Mouse (Mus musculus): ENCODE measurements at regions not wholly inside any gene's neighbourhood (a gene's known extent, or its start where the extent isn't known, plus 50 kb on each side); places are given as distances from the start of the nearest gene placed in this dataset.

DNA sequence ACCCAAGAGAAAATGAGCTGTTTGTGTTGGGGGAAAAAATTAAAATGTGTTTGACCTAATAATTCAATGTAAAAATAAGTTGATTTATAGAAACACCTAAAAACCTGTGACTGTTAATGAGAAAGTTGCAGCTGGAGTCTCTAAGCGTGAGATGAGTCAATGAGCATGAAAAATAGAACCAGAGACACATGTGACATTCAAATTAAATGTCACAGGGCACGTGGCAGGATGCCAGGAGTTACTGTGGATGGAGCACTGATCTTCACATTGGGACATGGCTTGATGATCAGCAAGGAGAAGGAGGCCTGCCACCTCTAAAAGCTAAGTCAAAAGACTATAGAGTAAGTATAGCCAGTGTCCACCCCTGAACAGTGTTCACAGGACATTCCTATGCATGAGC, 103.7 kb upstream of the Irs2 start:
- WGBS = 64% methylated on average over 2 of the region's 2 CpGs
- no peak overlapping the region for H3K4me2 ChIP-seq (replicated peaks)

DNA sequence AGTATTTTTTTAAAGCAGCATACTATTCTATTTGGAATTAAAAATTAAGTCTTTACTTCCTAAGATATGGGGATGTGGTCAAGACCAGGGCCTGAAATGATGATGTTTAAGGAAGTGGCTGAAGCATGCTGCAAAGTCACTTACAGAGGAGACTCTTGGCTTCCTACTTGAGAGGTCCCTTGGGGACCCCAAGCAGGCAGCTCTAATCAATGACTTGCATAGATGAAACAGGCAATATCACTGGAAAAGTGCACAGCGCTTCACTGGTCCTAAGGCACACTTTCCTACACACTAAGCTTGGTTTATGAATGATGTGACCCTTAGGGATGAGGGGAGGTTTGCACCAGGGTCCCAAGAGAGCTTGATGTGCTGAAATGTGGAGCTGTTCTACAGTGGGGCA, 99.2 kb upstream of the Irs2 start:
- H3K9me3 ChIP-seq = no peaks in the 10 kb centered on the region
- H3K4me3 ChIP-seq (replicated peaks) = no peak overlapping the region
- peaks cover 12% of the 10 kb centered on the region for H3K4me1 ChIP-seq (replicated peaks)
- no peaks in the 10 kb centered on the region for H3K27me3 ChIP-seq
- H3K27ac ChIP-seq = no peak overlapping the region
- no peak overlapping the region for H3K9ac ChIP-seq (replicated peaks)
- no peaks in the 10 kb centered on the region for H3K36me3 ChIP-seq
- WGBS = 97% methylated on average over 1 of the region's 1 CpGs
- no peak for ATAC-seq
- H3K4me2 ChIP-seq (replicated peaks) = no peak overlapping the region

More for the DNA sequence above, 103.7 kb upstream of the Irs2 start:
- Histone ChIP-seq H3K4me1 (replicated peaks) (peaks cover 5% of the 10 kb centered on the region; the same call in 1 of the 2 replicates), H3K9me3 (no peaks in the 10 kb centered on the region), H3K4me3 (replicated peaks) (no peak overlapping the region), H3K36me3 (no peaks in the 10 kb centered on the region), H3K9ac (replicated peaks) (no peak overlapping the region), H3K27ac (no peak overlapping the region), H3K27me3 (no peaks in the 10 kb centered on the region)
- no peak for ATAC-seq

DNA sequence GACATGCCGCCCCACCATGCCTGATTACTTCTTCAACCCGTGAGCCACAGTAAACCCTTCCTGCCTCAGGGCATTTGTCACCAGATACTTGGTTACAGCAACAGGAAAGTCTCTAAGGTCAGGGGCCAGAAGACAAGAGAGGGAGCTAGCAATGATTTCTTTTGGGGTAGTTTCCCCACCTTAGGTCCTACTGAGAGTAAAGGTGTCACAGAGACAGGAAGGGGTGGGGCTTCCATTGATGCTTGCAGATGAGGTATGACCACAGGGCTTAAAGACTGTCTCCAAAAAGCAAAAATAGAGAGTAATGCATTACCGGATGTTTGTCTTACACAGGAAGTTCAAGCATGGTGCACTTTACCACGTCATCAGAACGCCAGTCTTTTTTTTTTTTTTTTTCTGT, 98.8 kb upstream of the Irs2 start:
- Histone ChIP-seq H3K4me2 (replicated peaks) (no peak overlapping the region), H3K36me3 (no peaks in the 10 kb centered on the region), H3K9ac (replicated peaks) (no peak overlapping the region), H3K4me3 (replicated peaks) (no peak overlapping the region), H3K9me3 (no peaks in the 10 kb centered on the region), H3K27me3 (no peaks in the 10 kb centered on the region), H3K27ac (no peak overlapping the region), H3K4me1 (replicated peaks) (peaks cover 12% of the 10 kb centered on the region)
- 92% methylated on average over 5 of the region's 5 CpGs for WGBS
- no peak for ATAC-seq

DNA sequence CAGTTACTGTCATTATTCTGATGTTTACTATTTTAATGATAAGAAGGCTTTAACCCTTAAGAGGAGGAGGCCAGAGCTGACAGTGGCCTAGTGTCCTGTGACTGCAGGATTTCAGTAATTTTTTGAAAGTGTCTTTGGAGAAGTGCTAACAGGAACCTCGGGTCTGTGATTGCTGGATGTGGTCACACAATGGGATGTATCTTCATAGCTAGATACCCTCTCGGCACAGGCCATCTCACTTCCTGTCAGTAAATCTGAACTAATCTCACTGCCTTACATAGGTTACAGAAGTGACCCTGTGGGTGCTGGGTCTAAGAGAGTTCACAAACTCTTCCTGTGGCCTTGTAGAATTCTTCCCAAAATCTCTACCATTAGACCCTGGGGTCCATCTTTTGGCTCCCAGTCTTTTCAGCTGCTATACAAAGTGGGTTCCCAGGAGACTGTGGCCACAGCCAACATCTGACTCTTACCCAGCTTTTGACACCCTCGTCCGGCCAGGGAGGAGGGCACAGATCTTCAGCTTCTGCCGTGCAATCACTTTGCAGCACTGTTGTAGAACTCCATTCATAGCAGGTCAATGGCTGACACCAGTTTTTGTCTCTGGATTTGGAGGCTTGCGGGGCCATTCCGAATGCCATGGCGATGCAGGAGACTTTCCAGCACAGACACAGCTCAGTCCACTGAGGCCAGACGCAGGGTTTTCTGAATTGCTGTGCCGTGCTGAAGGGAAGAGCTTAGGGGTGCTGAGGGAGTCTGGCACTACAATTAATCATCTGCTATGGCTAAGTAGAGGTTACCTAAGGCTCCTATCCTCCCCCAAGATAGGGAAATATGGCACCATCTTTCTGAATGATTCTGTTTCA, 95.7 kb upstream of the Irs2 start:
- Histone ChIP-seq H3K4me3 (replicated peaks) (no peak overlapping the region), H3K27me3 (no peaks in the 10 kb centered on the region), H3K27ac (no peak overlapping the region), H3K4me2 (replicated peaks) (no peak overlapping the region), H3K4me1 (replicated peaks) (peaks cover 12% of the 10 kb centered on the region), H3K9me3 (no peaks in the 10 kb centered on the region), H3K9ac (replicated peaks) (no peak overlapping the region), H3K36me3 (no peaks in the 10 kb centered on the region)
- 42% methylated on average over 10 of the region's 10 CpGs for WGBS
- ATAC-seq = no peak

GRCm38 (mm10) chr8:11100310-11100709, 92.1 kb upstream of the Irs2 start:
- Histone ChIP-seq H3K9me3 (no peaks in the 10 kb centered on the region), H3K4me3 (replicated peaks) (no peak overlapping the region), H3K4me2 (replicated peaks) (no peak overlapping the region), H3K27me3 (no peaks in the 10 kb centered on the region), H3K36me3 (no peaks in the 10 kb centered on the region), H3K4me1 (replicated peaks) (peaks cover 10% of the 10 kb centered on the region), H3K9ac (replicated peaks) (no peak overlapping the region), H3K27ac (no peak overlapping the region)
- ATAC-seq = no peak
- WGBS = 92% methylated on average over 3 of the region's 3 CpGs

DNA sequence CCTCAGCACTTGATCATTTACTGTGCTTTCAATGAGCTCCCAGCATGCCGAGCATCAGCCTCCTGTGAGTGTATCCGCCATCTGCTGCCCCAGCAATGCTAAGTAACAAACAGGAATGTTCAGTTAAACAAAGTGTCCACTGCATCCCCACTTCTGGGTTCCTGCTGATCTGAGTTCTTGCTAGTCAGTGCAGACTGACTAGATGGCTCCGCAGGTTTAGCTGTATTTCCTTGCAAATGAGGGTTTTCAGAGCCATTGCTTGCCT, 91.3 kb upstream of the Irs2 start:
- ATAC-seq = no peak
- H3K4me2 ChIP-seq (replicated peaks) = no peak overlapping the region
- 0 out of 2 replicates have a peak, but pooled peaks cover 3% of the 10 kb centered on the region for H3K4me1 ChIP-seq (replicated peaks)
- no peak overlapping the region for H3K27ac ChIP-seq
- WGBS = 71% methylated on average over 3 of the region's 3 CpGs
- H3K27me3 ChIP-seq = no peaks in the 10 kb centered on the region
- H3K36me3 ChIP-seq = no peaks in the 10 kb centered on the region
- no peaks in the 10 kb centered on the region for H3K9me3 ChIP-seq
- no peak overlapping the region for H3K4me3 ChIP-seq (replicated peaks)
- H3K9ac ChIP-seq (replicated peaks) = no peak overlapping the region

DNA sequence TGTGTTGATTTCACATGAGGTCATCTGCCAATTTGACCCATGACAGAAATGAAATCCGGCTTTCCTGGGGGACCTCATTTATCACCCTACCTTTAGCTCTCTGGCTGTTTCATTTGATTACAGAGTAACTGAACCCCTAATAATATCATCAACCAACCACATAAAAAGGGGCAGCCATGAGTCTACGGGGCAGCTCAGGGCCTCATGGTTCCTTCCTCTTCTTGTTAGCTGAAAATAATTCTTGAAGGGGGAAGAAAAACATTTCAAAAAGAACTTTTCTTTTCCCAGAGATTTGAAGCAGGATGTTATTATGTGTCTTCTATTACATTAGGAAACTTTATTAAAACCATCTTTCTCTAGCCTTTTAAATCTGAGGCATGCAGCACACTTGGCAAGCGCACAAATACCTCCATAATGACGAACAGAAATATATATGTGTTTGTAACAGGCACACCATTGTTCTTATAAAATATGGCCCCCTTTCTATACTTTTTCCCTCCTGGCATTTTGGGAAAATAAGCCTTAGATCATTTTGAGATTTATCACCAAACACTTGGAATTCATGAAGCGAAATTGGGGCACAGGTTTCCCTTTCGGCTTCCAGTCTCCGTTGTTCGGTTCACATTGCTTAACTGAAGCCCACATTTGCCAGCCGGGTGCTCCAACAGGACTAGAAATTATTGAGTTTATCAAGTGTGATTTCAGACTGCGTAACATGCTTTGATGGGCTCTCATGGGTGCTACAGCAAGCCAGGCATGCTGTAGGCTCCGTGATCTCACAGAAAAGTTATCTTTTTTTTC, 90.7 kb upstream of the Irs2 start:
- Histone ChIP-seq H3K4me3 (replicated peaks) (no peak overlapping the region), H3K27me3 (no peaks in the 10 kb centered on the region), H3K36me3 (no peaks in the 10 kb centered on the region), H3K4me1 (replicated peaks) (0 out of 2 replicates have a peak, but pooled peaks cover under 1% of the 10 kb centered on the region), H3K9ac (replicated peaks) (no peak overlapping the region), H3K27ac (no peak overlapping the region), H3K9me3 (no peaks in the 10 kb centered on the region), H3K4me2 (replicated peaks) (no peak overlapping the region)
- ATAC-seq = no peak
- 88% methylated on average over 11 of the region's 11 CpGs for WGBS

DNA sequence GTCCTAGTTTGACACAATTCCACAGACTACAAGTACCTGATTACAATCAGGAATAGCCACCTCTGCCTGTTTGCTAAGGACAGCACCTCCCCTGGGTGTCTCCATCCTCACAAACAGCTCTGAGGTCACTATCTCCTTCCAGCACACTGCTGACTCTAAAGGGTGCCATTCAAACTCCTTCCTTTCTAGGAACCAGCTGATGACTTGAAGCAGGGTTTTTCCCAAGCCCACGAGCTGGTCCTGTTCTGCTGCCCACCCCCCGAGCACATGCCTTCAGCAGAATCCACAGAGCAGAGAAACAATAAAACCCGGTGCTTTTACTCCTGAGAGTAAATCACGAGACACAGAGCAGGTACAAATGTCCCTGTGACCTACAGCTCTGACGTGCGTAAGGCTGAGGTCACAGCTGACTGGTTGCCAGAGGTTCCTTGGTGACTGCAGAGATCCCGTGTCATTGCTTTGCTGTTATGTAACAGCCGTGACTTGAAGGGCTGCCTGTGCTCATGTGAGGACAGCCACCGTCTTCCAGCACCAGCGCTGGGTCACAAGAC, 90.0 kb upstream of the Irs2 start:
- H3K4me3 ChIP-seq (replicated peaks) = no peak overlapping the region
- no peak overlapping the region for H3K9ac ChIP-seq (replicated peaks)
- ATAC-seq = no peak
- no peaks in the 10 kb centered on the region for H3K9me3 ChIP-seq
- H3K4me2 ChIP-seq (replicated peaks) = no peak overlapping the region
- H3K27ac ChIP-seq = no peak overlapping the region
- H3K4me1 ChIP-seq (replicated peaks) = no peaks in the 10 kb centered on the region
- H3K27me3 ChIP-seq = no peaks in the 10 kb centered on the region
- 65% methylated on average over 10 of the region's 10 CpGs for WGBS
- no peaks in the 10 kb centered on the region for H3K36me3 ChIP-seq

- no peak overlapping the region for H3K4me3 ChIP-seq (replicated peaks)
- H3K27me3 ChIP-seq = no peaks in the 10 kb centered on the region
- no peaks in the 10 kb centered on the region for H3K4me1 ChIP-seq (replicated peaks)
- H3K9me3 ChIP-seq = no peaks in the 10 kb centered on the region
- no peak overlapping the region for H3K27ac ChIP-seq
- H3K36me3 ChIP-seq = no peaks in the 10 kb centered on the region
- no peak overlapping the region for H3K4me2 ChIP-seq (replicated peaks)
- no peak overlapping the region for H3K9ac ChIP-seq (replicated peaks)
- 74% methylated on average over 3 of the region's 3 CpGs for WGBS
- ATAC-seq = no peak
These were observed 89.6 kb upstream of the Irs2 start for GRCm38 (mm10) chr8:11097813-11098212.

- H3K27ac ChIP-seq = no peak overlapping the region
- WGBS = 70% methylated on average over 8 of the region's 8 CpGs
These were observed 86.3 kb upstream of the Irs2 start for GRCm38 (mm10) chr8:11094516-11094915.

GRCm38 (mm10) chr8:11092348-11092747, 84.1 kb upstream of the Irs2 start:
- WGBS = 72% methylated on average over 4 of the region's 4 CpGs
- ATAC-seq = no peak

More at GRCm38 (mm10) chr8:11094516-11094915, 86.3 kb upstream of the Irs2 start:
- Histone ChIP-seq H3K4me2 (replicated peaks) (no peak overlapping the region), H3K27me3 (no peaks in the 10 kb centered on the region), H3K4me1 (replicated peaks) (0 out of 2 replicates have a peak, but pooled peaks cover 4% of the 10 kb centered on the region), H3K4me3 (replicated peaks) (no peak overlapping the region), H3K9me3 (no peaks in the 10 kb centered on the region), H3K36me3 (no peaks in the 10 kb centered on the region), H3K9ac (replicated peaks) (no peak overlapping the region)
- no peak for ATAC-seq

DNA sequence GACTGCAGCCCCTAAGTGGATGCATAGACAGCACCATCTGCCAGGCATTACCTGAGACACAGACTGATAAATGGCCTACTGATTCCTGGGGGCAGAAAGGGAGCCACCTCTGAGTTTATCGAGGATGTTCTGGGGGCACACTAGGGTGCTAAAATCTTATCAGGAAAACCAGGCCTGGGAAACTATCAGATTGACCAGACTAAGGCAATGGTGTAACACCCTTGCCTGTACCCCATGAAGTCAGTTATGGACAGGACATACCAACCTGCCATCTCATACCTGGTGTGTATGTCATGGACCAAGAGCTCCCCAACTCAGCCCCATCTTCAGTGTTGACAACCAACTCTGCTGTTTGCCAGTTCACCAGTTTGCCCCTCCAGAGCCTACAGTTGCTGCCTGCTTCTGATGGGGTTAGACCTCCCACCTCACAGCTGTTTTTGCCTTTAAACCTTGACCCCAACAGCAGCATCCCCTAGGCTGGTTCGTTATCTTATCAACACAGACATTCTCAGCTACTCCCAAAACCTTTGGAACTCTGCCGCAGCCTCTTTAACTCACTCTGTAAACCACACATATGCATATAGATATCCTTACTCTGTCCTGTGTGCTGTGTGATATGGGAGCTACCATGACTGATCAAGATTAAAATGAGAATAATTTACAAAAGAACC, 83.6 kb upstream of the Irs2 start:
- 89% methylated on average over 3 of the region's 3 CpGs for WGBS

More at GRCm38 (mm10) chr8:11092348-11092747, 84.1 kb upstream of the Irs2 start:
- Histone ChIP-seq H3K9me3 (no peaks in the 10 kb centered on the region), H3K4me2 (replicated peaks) (no peak overlapping the region), H3K36me3 (no peaks in the 10 kb centered on the region), H3K9ac (replicated peaks) (no peak overlapping the region), H3K27ac (no peak overlapping the region), H3K4me1 (replicated peaks) (0 out of 2 replicates have a peak, but pooled peaks cover 4% of the 10 kb centered on the region), H3K27me3 (no peaks in the 10 kb centered on the region), H3K4me3 (replicated peaks) (no peak overlapping the region)

More for the DNA sequence above, 83.6 kb upstream of the Irs2 start:
- H3K27ac ChIP-seq = no peak overlapping the region
- 0 out of 2 replicates have a peak, but pooled peaks have one; percentile 37 for ATAC-seq
- H3K27me3 ChIP-seq = no peaks in the 10 kb centered on the region
- H3K36me3 ChIP-seq = no peaks in the 10 kb centered on the region
- 0 out of 2 replicates have a peak, but pooled peaks cover 4% of the 10 kb centered on the region for H3K4me1 ChIP-seq (replicated peaks)
- no peak overlapping the region for H3K4me3 ChIP-seq (replicated peaks)
- H3K9me3 ChIP-seq = no peaks in the 10 kb centered on the region
- H3K9ac ChIP-seq (replicated peaks) = no peak overlapping the region
- no peak overlapping the region for H3K4me2 ChIP-seq (replicated peaks)
